Mouse (Mus musculus) embryonic facial prominence, embryonic 10.5 days (tissue): ENCODE results near the gene Creb1. TPM values are rescaled to one million over a fixed set of nuclear protein-coding genes. Genes with fewer than 3 reads are reported as not detected.
"Not testable (repeated sequence)": the region's sequence is repeated elsewhere in the genome, so short reads cannot be mapped to it uniquely, and the experiment has no call there.

Experiments
- DNase-seq: peaks from one replicate; pipeline ENCODE4 v3.0.0-alpha.2; 2017; ENCODE audit warnings: low spot score
- H3K27ac ChIP-seq: fragments of 300-500 bp; sonication (generic); replicated peaks from 2 replicates; pipeline ENCODE4 v1.5.1; 2016; ENCODE audit warnings: mild to moderate bottlenecking
- H3K27me3 ChIP-seq: fragments of 300-500 bp; sonication (generic); replicated peaks from 2 replicates; pipeline ENCODE4 v1.6.1; 2016; ENCODE audit warnings: low read depth, mild to moderate bottlenecking; ENCODE audit not compliant: poor library complexity, severe bottlenecking
- H3K36me3 ChIP-seq: fragments of 300-500 bp; sonication (generic); replicated peaks from 2 replicates; pipeline ENCODE4 v1.6.1; 2016; ENCODE audit warnings: mild to moderate bottlenecking, moderate library complexity
- H3K4me1 ChIP-seq: fragments of 300-500 bp; sonication (generic); 2 replicates; pipeline ENCODE4 v1.6.1; 2016
- H3K4me3 ChIP-seq: fragments of 300-500 bp; sonication (generic); 2 replicates; pipeline ENCODE4 v1.5.1; 2016; ENCODE audit warnings: mild to moderate bottlenecking, moderate library complexity
- H3K9me3 ChIP-seq: fragments of 300-500 bp; sonication (generic); 2 replicates; pipeline ENCODE4 v1.6.1; 2016; ENCODE audit warnings: mild to moderate bottlenecking
- WGBS: fragments of 180-500 bp; shearing (Covaris S2); methylation state at CpG from one replicate; pipeline ENCODE4 v1.1.7; 2016; 5-methylcytosine and 5-hydroxymethylcytosine counted together
- polyA plus RNA-seq: library from polyadenylated mRNA; unstranded; fragments of >200 nt; fragmentation: Nextera tagmentation; extraction: Ambion mirVana; gene quantifications from 2 replicates; pipeline ENCODE4 v1.2.1, GENCODE M21; 2016

Gene Creb1
- polyA plus RNA-seq, 1 experiment from 2014 or later: 48.4 TPM

GRCm38 (mm10) chr1:64560105-64560504 lies 27.7 kb downstream of the Creb1 start:
- WGBS: 97% methylated on average over 3 of the region's 3 CpGs
- Histone ChIP-seq H3K27me3 (no peaks in the 10 kb centered on the region), H3K9me3 (no peaks in the 10 kb centered on the region), H3K36me3 (peaks cover 79% of the 10 kb centered on the region), H3K4me1 (no peaks in the 10 kb centered on the region), H3K27ac (no peak overlapping the region), H3K4me3 (no peak overlapping the region)
- DNase-seq: no peak

- no peak overlapping the region for H3K4me3 ChIP-seq
- DNase-seq: no peak
- H3K27ac ChIP-seq: no peak overlapping the region
- H3K4me1 ChIP-seq: no peaks in the 10 kb centered on the region
- H3K27me3 ChIP-seq: no peaks in the 10 kb centered on the region
- H3K36me3 ChIP-seq: peaks cover 90% of the 10 kb centered on the region
- no peaks in the 10 kb centered on the region for H3K9me3 ChIP-seq
Measured at GRCm38 (mm10) chr1:64568206-64568605, 35.8 kb downstream of the Creb1 start.

DNA sequence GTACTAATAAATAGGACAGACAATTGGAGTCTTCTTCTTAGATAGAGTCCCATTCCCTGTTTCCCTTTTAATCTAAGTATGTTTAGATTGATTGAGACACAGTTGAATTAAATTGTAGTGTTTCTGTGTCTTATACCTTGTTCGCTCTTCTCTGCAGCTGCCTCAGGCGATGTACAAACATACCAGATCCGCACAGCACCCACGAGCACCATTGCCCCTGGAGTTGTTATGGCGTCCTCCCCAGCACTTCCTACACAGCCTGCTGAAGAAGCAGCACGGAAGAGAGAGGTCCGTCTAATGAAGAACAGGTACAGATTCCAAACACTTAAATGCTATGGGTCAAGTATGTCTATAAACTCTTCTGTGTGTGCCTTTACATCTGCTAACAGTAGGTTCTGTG lies 43.6 kb downstream of the Creb1 start:
- peaks cover 93% of the 10 kb centered on the region for H3K36me3 ChIP-seq
- WGBS: 83% methylated on average over 7 of the region's 7 CpGs
- no peak overlapping the region for H3K4me3 ChIP-seq
- H3K4me1 ChIP-seq: peaks cover 10% of the 10 kb centered on the region; the same call in 1 of the 2 replicates
- H3K27me3 ChIP-seq: no peaks in the 10 kb centered on the region
- no peaks in the 10 kb centered on the region for H3K9me3 ChIP-seq
- no peak overlapping the region for H3K27ac ChIP-seq
- DNase-seq: no peak

DNA sequence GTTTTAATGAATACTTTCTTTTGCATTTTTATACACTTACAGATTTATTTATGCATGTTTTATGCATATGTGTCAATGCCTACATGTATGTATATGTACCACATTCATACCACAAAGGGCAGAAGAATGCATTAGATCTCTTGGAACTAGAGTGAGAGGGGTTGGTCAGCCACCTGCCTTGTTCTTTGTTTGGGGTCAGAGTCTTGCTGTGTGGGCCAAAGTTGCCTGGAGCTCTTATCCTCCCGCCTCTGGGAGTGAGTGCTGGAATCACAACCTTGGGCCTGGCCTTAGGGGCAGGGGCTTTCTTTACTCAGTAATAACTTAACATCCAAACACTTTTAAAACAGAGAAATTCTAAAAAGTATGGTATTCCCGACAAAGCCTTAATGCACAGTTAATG lies 44.3 kb downstream of the Creb1 start:
- no peak overlapping the region for H3K27ac ChIP-seq
- H3K27me3 ChIP-seq: no peaks in the 10 kb centered on the region
- H3K36me3 ChIP-seq: peaks cover 93% of the 10 kb centered on the region
- 73% methylated on average over 2 of the region's 2 CpGs for WGBS
- H3K4me3 ChIP-seq: no peak overlapping the region
- H3K9me3 ChIP-seq: no peaks in the 10 kb centered on the region
- no peak for DNase-seq
- H3K4me1 ChIP-seq: peaks cover 10% of the 10 kb centered on the region; the same call in 1 of the 2 replicates

DNA sequence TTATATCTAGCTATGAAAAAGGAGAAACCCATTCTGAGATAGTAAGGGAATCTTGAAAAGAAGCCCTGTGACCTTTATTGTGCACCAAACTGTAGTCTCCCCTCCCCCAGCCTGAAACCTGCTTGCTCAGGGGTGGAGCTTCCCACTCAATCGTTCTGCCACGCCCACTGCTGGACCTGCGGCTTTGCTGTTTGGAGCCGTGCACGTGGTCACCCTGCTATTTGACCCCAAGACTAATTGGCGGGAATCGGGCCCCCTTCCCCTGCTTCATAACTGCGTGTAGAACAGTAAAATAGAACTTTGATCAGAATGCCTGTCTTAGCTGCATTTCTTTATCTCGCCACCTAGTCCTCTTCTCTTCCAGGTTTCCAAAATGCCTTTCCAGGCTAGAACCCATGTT lies 45.5 kb downstream of the Creb1 start:
- not testable (repeated sequence) for H3K27ac ChIP-seq
- H3K36me3 ChIP-seq: peaks cover 90% of the 10 kb centered on the region

GRCm38 (mm10) chr1:64578801-64579200 lies 46.4 kb downstream of the Creb1 start:
- Histone ChIP-seq H3K27me3 (no peaks in the 10 kb centered on the region), H3K4me1 (peaks cover 10% of the 10 kb centered on the region; the same call in 1 of the 2 replicates), H3K27ac (no peak overlapping the region), H3K36me3 (peaks cover 85% of the 10 kb centered on the region), H3K4me3 (no peak overlapping the region), H3K9me3 (no peaks in the 10 kb centered on the region)
- DNase-seq: no peak
- 91% methylated on average over 3 of the region's 3 CpGs for WGBS

More for the DNA sequence above, 45.5 kb downstream of the Creb1 start:
- H3K27me3 ChIP-seq, H3K4me1 ChIP-seq, H3K9me3 ChIP-seq, H3K4me3 ChIP-seq: not testable (repeated sequence)
- DNase-seq: peak; percentile 40
- WGBS: 43% methylated on average over 9 of the region's 9 CpGs

DNA sequence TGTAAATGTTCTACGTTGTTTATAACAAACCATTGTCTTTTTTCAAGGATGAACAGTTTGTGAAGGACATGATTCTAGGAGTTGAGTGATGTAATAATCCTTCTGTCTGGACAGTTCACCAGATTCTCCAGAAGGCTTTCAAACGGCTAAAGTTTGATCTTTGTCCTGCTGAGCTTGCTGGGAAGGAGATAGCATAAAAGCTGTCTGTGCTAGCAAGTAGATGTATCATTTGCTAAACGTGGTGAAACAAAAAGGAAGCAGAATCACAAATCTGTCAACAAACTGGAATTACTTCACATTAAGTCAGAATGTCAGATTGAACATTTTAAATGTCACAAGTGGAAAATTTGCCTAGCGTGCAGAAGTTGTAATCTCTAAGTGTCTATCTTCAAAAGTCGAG lies 66.5 kb downstream of the Creb1 start:
- 74% methylated on average over 5 of the region's 5 CpGs for WGBS
- no peak for DNase-seq
- H3K9me3 ChIP-seq: no peaks in the 10 kb centered on the region
- H3K36me3 ChIP-seq: peaks cover 73% of the 10 kb centered on the region
- H3K4me1 ChIP-seq: no peaks in the 10 kb centered on the region
- no peaks in the 10 kb centered on the region for H3K27me3 ChIP-seq
- H3K27ac ChIP-seq: no peak overlapping the region
- H3K4me3 ChIP-seq: no peak overlapping the region

GRCm38 (mm10) chr1:64600413-64601077 lies 68.1 kb downstream of the Creb1 start:
- Histone ChIP-seq H3K9me3 (no peaks in the 10 kb centered on the region), H3K27me3 (no peaks in the 10 kb centered on the region), H3K4me3 (no peak overlapping the region), H3K4me1 (no peaks in the 10 kb centered on the region), H3K36me3 (peaks cover 75% of the 10 kb centered on the region), H3K27ac (no peak overlapping the region)
- 93% methylated on average over 7 of the region's 7 CpGs for WGBS
- DNase-seq: no peak

DNA sequence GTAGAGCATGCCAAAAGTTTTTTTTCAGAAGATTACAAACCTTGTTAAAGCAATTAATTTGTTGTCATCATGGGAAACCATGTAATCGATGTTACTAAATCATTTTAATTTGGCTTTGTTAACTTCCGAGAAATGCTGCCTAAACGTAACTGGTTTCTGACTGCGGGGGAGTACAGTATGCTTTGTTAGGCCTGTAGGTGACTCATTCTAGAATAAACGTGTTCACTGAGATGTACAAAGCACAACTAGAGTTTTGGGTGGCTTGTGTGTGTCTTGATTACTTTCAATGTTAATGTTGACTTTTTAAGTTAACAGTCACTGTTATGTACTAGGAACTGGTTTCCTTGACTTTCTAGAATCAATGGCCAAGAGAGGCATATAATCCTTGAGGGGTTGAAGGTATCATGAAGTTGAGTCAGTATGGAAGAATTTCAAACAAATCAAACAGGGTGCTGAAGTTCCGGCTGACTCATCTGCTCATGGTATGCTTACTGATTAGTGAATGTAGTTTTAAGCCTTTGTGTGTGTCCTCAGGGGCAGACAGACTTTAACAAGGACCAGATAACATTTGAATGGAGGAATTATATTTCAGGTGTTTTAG lies 68.9 kb downstream of the Creb1 start:
- H3K9me3 ChIP-seq: no peaks in the 10 kb centered on the region
- H3K27me3 ChIP-seq: no peaks in the 10 kb centered on the region
- H3K4me1 ChIP-seq: no peaks in the 10 kb centered on the region
- H3K4me3 ChIP-seq: no peak overlapping the region
- DNase-seq: no peak
- WGBS: 92% methylated on average over 6 of the region's 6 CpGs
- H3K36me3 ChIP-seq: peaks cover 75% of the 10 kb centered on the region
- no peak overlapping the region for H3K27ac ChIP-seq

DNA sequence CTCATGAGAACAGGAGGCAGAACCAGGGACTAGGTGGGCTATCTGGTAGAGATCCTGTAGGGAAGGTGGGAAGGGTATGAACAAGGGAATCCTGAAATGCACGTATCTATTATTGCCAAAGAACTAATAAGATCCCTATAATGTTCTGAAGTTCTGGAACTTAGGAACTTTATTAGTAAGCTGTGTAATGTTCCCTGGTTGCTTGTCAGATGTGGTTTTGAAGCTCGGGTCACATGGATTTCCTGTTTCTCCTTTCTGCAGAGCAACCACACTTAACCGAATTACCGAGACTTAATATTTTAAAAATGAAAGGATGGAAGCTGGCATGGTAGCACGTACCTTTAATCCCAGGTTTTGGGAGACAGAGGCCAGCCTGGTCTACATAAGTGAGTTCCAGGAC lies 70.9 kb downstream of the Creb1 start:
- Histone ChIP-seq H3K36me3 (peaks cover 74% of the 10 kb centered on the region), H3K4me1 (no peaks in the 10 kb centered on the region), H3K27me3 (no peaks in the 10 kb centered on the region), H3K4me3 (no peak overlapping the region), H3K27ac (no peak overlapping the region), H3K9me3 (no peaks in the 10 kb centered on the region)
- no peak for DNase-seq
- WGBS: 92% methylated on average over 5 of the region's 5 CpGs

DNA sequence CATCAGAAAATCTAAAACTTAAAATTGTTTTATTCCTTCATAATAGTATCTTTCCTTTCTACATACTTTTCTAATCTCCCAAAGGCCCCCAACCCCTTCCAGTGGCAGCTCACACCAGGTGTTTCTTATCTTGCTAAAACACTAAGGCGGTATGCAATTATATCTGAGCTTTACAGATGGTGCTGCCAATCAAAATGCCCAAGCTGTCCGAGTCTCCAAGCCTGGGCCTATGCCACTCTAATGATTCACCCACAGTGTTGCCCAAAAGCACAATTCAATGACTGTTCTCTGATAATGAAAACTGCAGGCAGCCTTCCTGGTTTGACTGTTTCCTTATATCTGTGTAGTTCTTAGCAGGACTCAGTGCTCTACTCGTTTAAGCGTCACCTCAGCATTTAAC lies 76.7 kb downstream of the Creb1 start:
- 87% methylated on average over 4 of the region's 4 CpGs for WGBS
- Histone ChIP-seq H3K36me3 (peaks cover 78% of the 10 kb centered on the region), H3K4me1 (no peaks in the 10 kb centered on the region), H3K27me3 (no peaks in the 10 kb centered on the region), H3K4me3 (no peak overlapping the region), H3K27ac (no peak overlapping the region), H3K9me3 (no peaks in the 10 kb centered on the region)
- no peak for DNase-seq

- Histone ChIP-seq H3K36me3 (peaks cover 76% of the 10 kb centered on the region), H3K27ac (no peak overlapping the region), H3K27me3 (no peaks in the 10 kb centered on the region), H3K9me3 (no peaks in the 10 kb centered on the region), H3K4me3 (no peak overlapping the region), H3K4me1 (peaks cover 2% of the 10 kb centered on the region; the same call in 1 of the 2 replicates)
- no peak for DNase-seq
- 93% methylated on average over 9 of the region's 9 CpGs for WGBS
Measured at GRCm38 (mm10) chr1:64609976-64610375, 77.5 kb downstream of the Creb1 start.

GRCm38 (mm10) chr1:64614311-64614710 lies 81.9 kb downstream of the Creb1 start:
- Histone ChIP-seq H3K27ac (no peak overlapping the region), H3K9me3 (no peaks in the 10 kb centered on the region), H3K27me3 (no peaks in the 10 kb centered on the region), H3K4me3 (no peak overlapping the region), H3K4me1 (peaks cover 34% of the 10 kb centered on the region), H3K36me3 (peaks cover 41% of the 10 kb centered on the region)
- no peak for DNase-seq
- 95% methylated on average over 9 of the region's 9 CpGs for WGBS
